Comparison of ENCODE assay signal across 8 mouse cellular contexts in genomic region chr15:103272419-103273279, GRCm38 (mm10). TPM values are rescaled to one million over a fixed set of nuclear protein-coding genes. Genes with fewer than 3 reads are reported as not detected.
DNase-seq lines count a peak whose midpoint lies in the region; ATAC-seq lines count a peak whose summit lies in the region.

Gene Copz1, plus strand, starts transcription at chr15:103272714.

- no peaks in the 10 kb centered on the region for H3K9me3 ChIP-seq in hindbrain, embryonic 15.5 days

- no peaks in the 10 kb centered on the region for H3K36me3 ChIP-seq in hindbrain, embryonic 15.5 days

- peak within 1 kb of the TSS; percentile 83 for H3K9ac ChIP-seq in hindbrain, embryonic 15.5 days

- WGBS in hindbrain, embryonic 15.5 days: under 1% methylated on average over 38 of the region's 38 CpGs

- ATAC-seq in hindbrain, embryonic 15.5 days (ENCODE audit: low FRiP score, low read depth): peak; percentile 99

- DNase-seq in T-cell, adult 2 months (ENCODE audit: low spot score): peak; percentile 98
- peak; percentile 94 for DNase-seq in cerebellum, postnatal 36 days
- DNase-seq in frontal cortex, postnatal 36 days (ENCODE audit: low spot score in 2 of 2): peak; percentile 95 to 99
- DNase-seq in left cerebral cortex, adult 11 months (ENCODE audit: low spot score): peak; percentile 97
- peak; percentile 95 to 98 for DNase-seq in lung, postnatal 4 days
- peak; percentile 95 for DNase-seq in retina, postnatal 7 days (ENCODE audit: low read depth, low spot score)
- DNase-seq in urinary bladder, adult 2 months (ENCODE audit: low spot score): peak; percentile 86

- H3K4me3 ChIP-seq in hindbrain, embryonic 15.5 days: peak within 1 kb of the TSS; percentile 80

- peak within 1 kb of the TSS; percentile 63 for H3K4me2 ChIP-seq in hindbrain, embryonic 15.5 days

- H3K27ac ChIP-seq in hindbrain, embryonic 15.5 days (replicated peaks): peak within 1 kb of the TSS; percentile 74

- H3K4me1 ChIP-seq in hindbrain, embryonic 15.5 days (replicated peaks): peaks cover 16% of the 10 kb centered on the region

- no peaks in the 10 kb centered on the region for H3K27me3 ChIP-seq in hindbrain, embryonic 15.5 days

RNA-seq across cellular contexts. Expression of gene Copz1, which starts in this region (rescaled TPM):
- 200 and 208 TPM in 2 replicates for polyA plus RNA-seq in hindbrain, embryonic 15.5 days (2015; fragmentation: Nextera tagmentation; extraction: Ambion mirVana)
- polyA plus RNA-seq in urinary bladder, adult 2 months (2012; rRNA removed): 125 and 135 TPM in 2 replicates

Comparison
In these comparisons a context has a peak if more than half of its experiments do, and no peak if none do; other contexts are left out.
1. Peak in every context shown above with its lines: DNase-seq, ATAC-seq, H3K4me3 ChIP-seq and H3K27ac ChIP-seq.